Mouse (Mus musculus): ENCODE results near the gene Atg4c.

DNA sequence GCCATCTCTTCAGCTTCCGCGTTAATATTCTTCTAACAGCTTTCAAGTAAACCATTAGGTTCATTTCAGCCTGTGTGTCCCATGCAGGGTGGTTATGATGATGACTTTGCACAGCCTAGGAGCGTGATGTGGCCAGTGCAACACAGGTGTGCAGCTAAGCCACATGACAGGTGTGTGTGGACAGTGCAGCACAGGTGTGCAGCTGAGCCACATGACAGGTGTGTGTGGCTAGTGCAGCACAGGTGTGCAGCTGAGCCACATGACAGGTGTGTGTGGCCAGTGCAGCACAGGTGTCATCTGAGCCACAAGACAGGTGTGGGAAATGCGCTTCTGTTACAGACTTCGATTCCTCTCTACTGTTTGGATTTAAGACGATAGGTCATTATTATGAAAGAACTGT, 12.0 kb downstream of the Atg4c start:
- TF ChIP-seq CTCF (IDR thresholded peaks at IDR 0.05; ENCODE audit: low read depth, low read length): no peak
- no peak for TF ChIP-seq GATA1 (IDR thresholded peaks at IDR 0.05; ENCODE audit: borderline replicate concordance, low read length)
- no peak for TF ChIP-seq GATA2 (IDR thresholded peaks at IDR 0.05; ENCODE audit: borderline replicate concordance, low read depth, low read length)
- TF ChIP-seq POLR2AphosphoS5 (IDR thresholded peaks at IDR 0.05; ENCODE audit: insufficient replicate concordance, low read depth, low read length): no peak
